9 mouse cellular contexts compared by ENCODE assay signal in the genomic region with DNA sequence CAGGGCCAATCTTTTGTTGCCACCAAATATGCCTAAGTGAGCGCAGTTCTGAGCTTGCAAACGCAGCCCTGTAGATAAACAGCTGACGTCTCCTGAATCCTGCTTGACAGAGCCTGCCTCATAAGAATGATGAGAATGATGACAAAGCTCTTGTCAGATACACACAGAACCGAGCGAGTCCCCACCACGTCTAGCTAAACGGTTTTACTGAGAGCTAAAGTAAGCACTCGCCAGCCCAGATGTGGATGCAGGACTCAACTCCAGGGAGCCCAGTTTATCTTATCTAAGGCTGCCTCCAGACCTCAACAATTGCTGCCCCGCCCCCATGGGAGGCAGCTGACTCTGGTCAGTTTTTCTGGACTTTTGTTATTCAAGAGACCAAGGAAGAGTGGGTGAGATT. TPM values are rescaled to one million over a fixed set of nuclear protein-coding genes. Genes with fewer than 3 reads are reported as not detected.
DNase-seq lines count a peak whose midpoint lies in the region; ATAC-seq and TF ChIP-seq lines count a peak whose summit lies in the region.
"Had no signal": no experiment of that assay in that cellular context is flagged by ENCODE, and none has a peak within 500 bp of the region (broad histone marks: within the 10 kb centered on the region; RNA-seq: fewer than 3 reads in every experiment).

No protein-coding gene starts in this region.

- ATAC-seq in hindbrain, embryonic 11.5 days (ENCODE audit: low FRiP score), result no peak
- ATAC-seq in hindbrain, postnatal 0 days, result no peak
- ATAC-seq in intestine, embryonic 14.5 days (replicated peaks; ENCODE audit: low FRiP score, low TSS enrichment, low read depth), result no peak

- H3K27me3 ChIP-seq in hindbrain, embryonic 11.5 days (ENCODE audit: control insufficient read depth, insufficient read depth, low read length), result no peaks in the 10 kb centered on the region
- no peaks in the 10 kb centered on the region for H3K27me3 ChIP-seq in hindbrain, postnatal 0 days (ENCODE audit: insufficient read depth, low read length)
- 0 out of 2 replicates have a peak, but pooled peaks cover 2% of the 10 kb centered on the region for H3K27me3 ChIP-seq in intestine, embryonic 14.5 days (replicated peaks; ENCODE audit: control insufficient read depth, insufficient read depth, low read length)

- no peak overlapping the region for H3K4me3 ChIP-seq in hindbrain, embryonic 11.5 days (ENCODE audit: low read depth, low read length)
- no peak overlapping the region for H3K4me3 ChIP-seq in hindbrain, postnatal 0 days (ENCODE audit: low read length)
- H3K4me3 ChIP-seq in intestine, embryonic 14.5 days (ENCODE audit: low read depth, low read length), result no peak overlapping the region

- WGBS in hindbrain, embryonic 11.5 days, result 6% methylated on average over 9 of the region's 9 CpGs
- WGBS in hindbrain, postnatal 0 days, result 22% methylated on average over 9 of the region's 9 CpGs
- WGBS in intestine, embryonic 14.5 days, result 19% methylated on average over 9 of the region's 9 CpGs

- no peaks in the 10 kb centered on the region for H3K36me3 ChIP-seq in hindbrain, embryonic 11.5 days (ENCODE audit: control insufficient read depth, insufficient read depth, low read length)
- H3K36me3 ChIP-seq in hindbrain, postnatal 0 days (ENCODE audit: insufficient read depth, low read length), result no peaks in the 10 kb centered on the region
- H3K36me3 ChIP-seq in intestine, embryonic 14.5 days (ENCODE audit: control insufficient read depth, insufficient read depth, low read length), result no peaks in the 10 kb centered on the region

- no peak overlapping the region for H3K27ac ChIP-seq in hindbrain, embryonic 11.5 days (ENCODE audit: low read depth, low read length)
- H3K27ac ChIP-seq in hindbrain, postnatal 0 days, result no peak overlapping the region
- H3K27ac ChIP-seq in intestine, embryonic 14.5 days (ENCODE audit: low read depth), result no peak overlapping the region

- no peaks in the 10 kb centered on the region for H3K9me3 ChIP-seq in hindbrain, embryonic 11.5 days (ENCODE audit: control insufficient read depth, low read length)
- no peaks in the 10 kb centered on the region for H3K9me3 ChIP-seq in hindbrain, postnatal 0 days (ENCODE audit: low read length)
- no peaks in the 10 kb centered on the region for H3K9me3 ChIP-seq in intestine, embryonic 14.5 days (ENCODE audit: control insufficient read depth, low read length)

- H3K4me2 ChIP-seq in hindbrain, embryonic 11.5 days (replicated peaks; ENCODE audit: low read depth, low read length), result no peak overlapping the region
- H3K4me2 ChIP-seq in hindbrain, postnatal 0 days (ENCODE audit: low read depth, low read length), result no peak overlapping the region
- peak overlapping the region; percentile 97; the same call in 1 of the 2 replicates for H3K4me2 ChIP-seq in intestine, embryonic 14.5 days (ENCODE audit: low read length)

- no peak for TF ChIP-seq CTCF in hindbrain, postnatal 0 days (IDR thresholded peaks at IDR 0.05; ENCODE audit: low read depth)

- no peak overlapping the region for H3K9ac ChIP-seq in hindbrain, embryonic 11.5 days (ENCODE audit: low read depth, low read length)
- no peak overlapping the region for H3K9ac ChIP-seq in hindbrain, postnatal 0 days (replicated peaks; ENCODE audit: low read length)
- H3K9ac ChIP-seq in intestine, embryonic 14.5 days (ENCODE audit: low read length), result no peak overlapping the region

- no peaks in the 10 kb centered on the region; the same call in 1 of the 2 replicates for H3K4me1 ChIP-seq in hindbrain, embryonic 11.5 days (replicated peaks; ENCODE audit: control insufficient read depth, insufficient read depth, low read length)
- no peaks in the 10 kb centered on the region for H3K4me1 ChIP-seq in hindbrain, postnatal 0 days (ENCODE audit: insufficient read depth, low read length)
- H3K4me1 ChIP-seq in intestine, embryonic 14.5 days (replicated peaks; ENCODE audit: control insufficient read depth, insufficient read depth, low read length), result peaks cover 15% of the 10 kb centered on the region

- peak; percentile 38 for DNase-seq in hindbrain, embryonic 11.5 days (ENCODE audit: low spot score)
- no peak for DNase-seq in hindbrain, postnatal 0 days (ENCODE audit: low spot score)
- DNase-seq in c-Kit-positive CD71-positive TER-119-negative erythroid progenitor cells, embryonic 14.5 days (ENCODE audit: low read depth), result peak; percentile 57
- DNase-seq in intestine, embryonic 14.5 days (ENCODE audit: low spot score), result no peak
- DNase-seq in neural tube, embryonic 10.5 days (ENCODE audit: extremely low spot score, low spot score), result peak; percentile 21
- no peak for DNase-seq in testis, postnatal 14 days (ENCODE audit: low spot score)
- no peak for DNase-seq in ovary, postnatal 36 days (ENCODE audit: low spot score)
- DNase-seq in layer of hippocampus, adult 18-20 months (ENCODE audit: low spot score in 2 of 2), result no peak
- DNase-seq: thymus, adult 18-20 months had no signal

RNA-seq across cellular contexts. Expression of gene Slc46a3, which starts 1.5 kb away (rescaled TPM):
- polyA plus RNA-seq in hindbrain, embryonic 11.5 days (2014; fragmentation: Nextera tagmentation; extraction: Ambion mirVana), result 3.9 and 4.1 TPM in 2 replicates
- 6.2 and 6.5 TPM in 2 replicates for total RNA-seq in hindbrain, postnatal 0 days (2014; rRNA removed)
- 6.1 and 6.4 TPM in 2 replicates for polyA plus RNA-seq in hindbrain, postnatal 0 days (2015; fragmentation: Nextera tagmentation; extraction: Ambion mirVana)
- polyA plus RNA-seq in intestine, embryonic 14.5 days (2014; fragmentation: Nextera tagmentation; extraction: Ambion mirVana), result 2.9 and 3.4 TPM in 2 replicates
- 1 to 10 TPM; 8.3 to 8.5 TPM for total RNA-seq in layer of hippocampus, adult 18-20 months (2021)

RNA-seq across cellular contexts. Expression of gene Pomp, which starts 32.9 kb away (rescaled TPM):
- polyA plus RNA-seq in hindbrain, embryonic 11.5 days (2014; fragmentation: Nextera tagmentation; extraction: Ambion mirVana), result 542 and 546 TPM in 2 replicates
- total RNA-seq in hindbrain, postnatal 0 days (2014; rRNA removed), result 74.2 and 124 TPM in 2 replicates
- polyA plus RNA-seq in hindbrain, postnatal 0 days (2015; fragmentation: Nextera tagmentation; extraction: Ambion mirVana), result 526 and 544 TPM in 2 replicates
- 418 and 439 TPM in 2 replicates for polyA plus RNA-seq in intestine, embryonic 14.5 days (2014; fragmentation: Nextera tagmentation; extraction: Ambion mirVana)
- total RNA-seq in layer of hippocampus, adult 18-20 months (2021), result 100 to 1,000 TPM; 144 to 149 TPM

Comparison
In these comparisons a context has a peak if more than half of its experiments do, and no peak if none do; other contexts are left out.
1. DNase-seq: peak in hindbrain, embryonic 11.5 days (single experiment), c-Kit-positive CD71-positive TER-119-negative erythroid progenitor cells, embryonic 14.5 days (single experiment) and neural tube, embryonic 10.5 days (single experiment); none in hindbrain, postnatal 0 days (single experiment), intestine, embryonic 14.5 days (single experiment), testis, postnatal 14 days (single experiment), ovary, postnatal 36 days (single experiment) and layer of hippocampus, adult 18-20 months (0 of 2).